Mouse (Mus musculus) cerebellum, adult 8-10 months (tissue): ENCODE data around the gene Maea.

ENCODE experiments used
- DNase-seq: peaks from one replicate; pipeline ENCODE4 v3.0.0; 2022

Maea gene

DNA sequence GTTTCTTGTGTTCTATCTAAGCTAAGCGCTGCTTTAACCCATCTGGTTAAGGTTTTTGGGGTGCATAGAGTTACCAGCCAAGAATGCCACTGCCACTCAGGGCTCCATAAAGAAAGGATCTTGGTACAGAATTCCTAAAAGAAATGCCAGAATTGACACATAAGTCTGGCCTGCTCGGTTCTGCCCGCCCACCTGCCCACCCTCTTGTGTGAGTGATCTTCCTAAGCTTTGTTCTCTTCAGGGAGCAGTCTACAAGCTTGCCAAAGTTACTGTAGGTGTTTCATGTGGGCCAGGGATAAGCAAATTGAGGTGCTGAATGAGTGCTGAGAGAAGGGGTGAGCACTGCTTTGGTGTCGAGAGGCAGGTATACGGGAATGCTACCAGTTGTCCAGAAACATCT, 28.0 kb downstream of the Maea start:
- DNase-seq: no peak

DNA sequence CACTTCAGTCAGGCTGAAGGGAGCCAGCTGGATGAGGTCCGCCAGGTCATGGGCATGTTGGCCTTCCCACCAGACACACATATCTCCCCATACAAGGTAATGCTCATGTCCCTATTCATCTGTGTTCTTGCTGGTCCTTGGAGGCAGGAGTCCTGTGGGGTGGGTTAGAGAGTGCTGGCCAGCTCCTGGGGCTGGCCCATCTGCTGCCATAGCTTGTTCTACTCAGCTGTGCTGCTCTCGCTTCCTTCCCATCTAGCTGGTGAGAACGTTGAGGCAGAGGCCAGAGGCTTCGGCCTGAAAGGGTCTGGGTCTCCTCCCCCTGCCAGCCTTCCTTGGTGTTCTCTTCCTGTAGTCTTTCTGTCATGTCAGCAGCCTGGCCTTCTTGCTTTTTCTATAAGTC, 33.3 kb downstream of the Maea start:
- DNase-seq: no peak

DNA sequence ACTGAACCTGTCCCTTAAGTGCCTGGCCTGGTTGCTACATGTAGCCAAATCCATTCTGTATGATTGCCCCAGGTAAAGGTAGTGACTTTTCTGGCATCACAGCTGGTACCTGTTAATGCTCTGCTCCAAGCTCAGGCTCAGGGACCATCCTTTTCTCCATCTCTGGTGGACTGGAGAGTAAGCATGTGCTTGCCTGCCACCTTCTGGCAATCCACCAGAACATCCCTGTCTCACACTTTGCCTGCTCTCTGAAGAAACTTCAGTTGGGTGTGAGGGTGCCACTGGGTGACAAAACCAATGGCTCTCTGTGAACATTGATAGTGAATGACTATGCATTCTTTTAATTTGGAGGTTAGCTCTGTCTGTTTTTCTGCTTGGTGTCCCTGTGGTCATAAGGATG, 35.8 kb downstream of the Maea start:
- DNase-seq: no peak

DNA sequence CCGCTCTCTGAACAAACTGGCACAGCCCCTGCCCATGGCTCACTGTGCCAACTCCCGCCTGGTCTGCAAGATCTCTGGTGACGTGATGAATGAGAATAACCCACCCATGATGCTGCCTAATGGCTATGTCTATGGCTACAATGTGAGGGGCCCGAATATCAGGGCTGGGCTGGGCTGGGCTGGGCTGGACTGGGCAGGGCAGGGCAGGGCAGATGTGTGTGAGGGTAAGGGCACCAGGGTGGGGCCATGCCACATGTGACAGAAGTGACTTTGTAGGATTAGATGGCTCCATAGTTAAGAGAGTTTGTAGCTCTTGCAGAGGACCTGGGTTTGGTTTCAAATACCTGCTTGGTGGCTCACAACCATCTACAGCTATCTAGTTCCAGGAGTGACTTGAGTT, 36.4 kb downstream of the Maea start:
- no peak for DNase-seq

DNA sequence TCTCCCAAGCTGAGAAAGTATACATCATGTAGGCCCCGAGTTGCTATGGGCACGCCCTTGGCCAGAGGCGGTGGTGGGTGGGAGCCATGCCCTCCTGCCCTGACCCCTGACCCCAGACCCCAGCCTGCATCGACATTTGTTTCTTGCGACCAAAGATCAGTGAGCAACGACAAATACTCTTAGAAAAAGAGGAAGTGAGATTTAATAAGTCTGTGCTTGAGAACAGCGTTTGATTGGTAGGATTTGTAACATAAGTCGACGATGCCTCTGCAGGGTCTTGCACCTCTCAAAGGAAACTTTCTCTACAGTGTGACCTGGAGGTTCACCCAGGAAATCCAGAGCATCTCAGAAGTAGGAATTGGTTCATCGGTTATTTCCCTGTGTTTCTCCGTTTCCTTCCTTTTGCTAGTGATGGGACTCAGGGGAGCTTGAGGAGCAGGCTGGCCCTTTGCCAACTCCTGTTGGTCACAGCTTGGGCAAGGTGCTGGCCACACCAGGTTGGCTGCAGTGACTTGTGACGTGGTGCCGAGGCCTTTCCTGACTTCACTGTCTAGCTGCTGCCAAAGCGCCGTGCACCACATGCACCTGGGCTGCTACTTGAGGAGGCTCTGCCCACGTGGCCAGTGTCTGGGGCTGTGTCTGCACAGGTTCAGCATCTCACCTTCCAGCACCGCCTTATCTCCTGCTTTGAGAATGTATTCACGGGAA, 37.2 kb downstream of the Maea start:
- peak; percentile 25 for DNase-seq

DNA sequence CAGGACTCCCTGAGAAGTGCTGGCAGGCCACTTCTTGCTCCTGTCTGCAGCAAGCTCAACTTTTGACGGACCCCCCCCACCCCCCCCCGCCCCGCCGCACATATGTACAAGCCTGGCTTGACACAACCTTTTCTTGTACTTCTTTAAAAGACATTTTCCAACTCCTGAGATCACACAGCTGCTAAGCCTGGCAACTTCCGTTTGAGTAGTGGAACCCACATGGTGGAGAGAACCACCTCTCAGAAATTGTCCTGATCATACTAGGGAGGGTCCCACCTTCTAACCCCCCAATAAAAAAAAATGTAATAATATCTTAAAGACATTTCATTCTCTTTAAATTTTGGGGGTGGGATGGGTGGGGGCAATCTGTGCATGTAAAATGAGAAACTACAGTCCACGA, 41.9 kb downstream of the Maea start:
- no peak for DNase-seq

DNA sequence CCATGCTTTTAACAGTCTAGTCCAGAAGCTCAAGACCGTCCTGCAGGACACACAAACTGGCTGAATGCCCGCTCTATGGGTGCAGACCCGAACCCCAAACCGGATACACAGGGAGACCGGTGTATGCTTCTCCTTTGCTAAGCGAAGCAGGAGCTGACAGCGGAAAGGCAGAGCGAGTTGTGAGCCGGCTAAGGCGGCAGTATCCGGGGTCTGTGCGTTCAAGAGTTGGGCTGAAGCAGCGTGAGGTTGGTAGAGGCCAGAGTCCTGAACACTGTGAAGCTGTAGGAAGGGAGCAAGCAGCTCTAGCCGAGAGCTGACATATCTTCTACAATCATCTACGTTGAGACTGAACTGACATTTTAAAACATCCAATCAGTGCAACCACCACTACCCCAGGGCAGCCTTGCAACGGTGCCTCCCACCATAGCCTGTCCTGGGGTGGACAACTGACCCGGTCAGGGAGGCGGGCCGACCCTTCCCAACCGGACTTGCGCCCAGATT, 42.5 kb downstream of the Maea start:
- no peak for DNase-seq

DNA sequence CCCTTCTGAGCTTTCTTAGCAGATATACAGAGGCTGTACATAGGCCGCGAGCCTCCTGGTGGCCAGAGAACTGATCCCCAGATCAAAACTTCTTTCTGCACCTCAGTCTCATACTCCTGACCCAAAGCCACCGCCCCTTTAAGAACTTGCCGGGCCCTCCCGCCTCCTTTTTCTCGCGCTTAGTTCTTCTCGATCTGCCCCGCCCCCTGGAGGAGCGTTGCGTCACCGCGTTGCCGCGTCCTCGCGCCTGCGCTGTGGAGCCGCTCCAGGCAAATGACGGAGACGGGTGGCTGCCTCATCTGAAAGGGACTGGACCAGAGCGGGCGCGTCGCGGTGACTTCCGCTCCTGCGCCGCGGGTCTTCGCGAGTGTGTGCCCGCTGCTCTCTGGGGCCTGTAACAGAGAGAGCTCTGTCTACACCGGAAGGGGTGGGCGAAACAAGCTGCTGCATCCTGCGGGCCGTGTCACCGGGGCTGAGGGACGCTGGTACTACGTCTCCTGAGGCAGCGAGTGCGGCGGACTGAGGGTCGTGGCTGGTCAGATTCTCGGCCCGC, 43.1 kb downstream of the Maea start, which contains the start of gene Uvssa:
Gene Uvssa, plus strand, starts transcription at position 248 of the 553 bp plus-strand sequence.
- DNase-seq: peak; percentile 99

DNA sequence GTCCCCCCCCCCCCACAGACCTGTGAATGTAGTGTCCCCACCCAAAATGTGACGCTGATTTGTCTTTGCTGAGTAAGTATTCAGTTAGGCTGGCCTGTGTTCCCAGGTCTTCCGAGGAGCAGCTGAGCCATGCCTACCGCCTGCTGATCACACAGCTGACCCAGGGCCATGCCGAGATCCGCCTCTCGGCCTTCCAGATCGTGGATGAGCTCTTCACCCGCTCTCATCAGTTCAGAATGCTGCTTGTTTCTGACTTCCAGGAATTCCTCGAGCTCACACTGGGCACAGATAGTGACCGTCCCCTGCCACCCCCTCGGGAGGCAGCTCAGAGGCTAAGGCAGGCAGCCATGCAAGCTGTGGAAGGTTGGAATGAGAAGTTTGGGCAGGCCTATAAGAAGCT, 52.2 kb downstream of the Maea start:
- DNase-seq: peak; percentile 20

DNA sequence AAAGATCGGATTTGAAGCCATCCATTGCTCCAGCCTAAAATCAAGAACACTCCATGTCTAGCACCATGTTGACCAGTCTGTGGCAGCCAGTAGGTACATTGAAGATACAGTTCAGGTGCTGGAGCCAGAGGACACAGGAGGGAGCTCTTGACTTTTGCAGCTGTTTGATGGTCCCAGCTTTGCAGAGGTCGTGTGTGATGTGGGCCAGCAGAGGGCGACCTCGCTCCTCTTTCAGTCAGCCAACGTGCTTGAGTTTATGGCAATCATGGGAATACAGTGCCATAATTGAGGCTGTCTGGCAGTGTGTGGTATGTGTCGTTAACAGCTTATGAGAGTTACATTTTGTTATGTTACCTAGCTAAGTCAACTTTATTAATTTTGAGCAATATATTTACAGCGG, 58.5 kb downstream of the Maea start:
- peak; percentile 59 for DNase-seq

DNA sequence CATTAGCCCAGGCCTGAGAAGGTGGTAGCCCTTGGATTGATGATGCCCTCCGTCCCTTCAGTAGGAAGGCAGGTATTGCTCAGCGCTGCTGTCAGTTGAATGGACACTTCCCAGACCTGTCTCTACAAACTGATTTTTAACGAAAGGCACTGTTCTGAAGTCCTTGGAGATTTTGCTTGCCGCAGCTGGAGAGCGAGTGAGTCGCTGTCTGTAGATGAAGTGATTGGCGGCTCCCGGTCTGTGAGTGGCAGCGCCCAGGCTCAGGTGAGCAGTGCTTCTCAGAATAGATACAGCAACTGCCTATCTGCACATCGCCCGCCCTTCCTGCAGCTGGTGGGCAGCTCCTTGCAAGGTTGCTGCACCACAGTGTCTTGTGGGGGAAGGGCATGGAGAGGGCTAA, 60.4 kb downstream of the Maea start:
- no peak for DNase-seq

DNA sequence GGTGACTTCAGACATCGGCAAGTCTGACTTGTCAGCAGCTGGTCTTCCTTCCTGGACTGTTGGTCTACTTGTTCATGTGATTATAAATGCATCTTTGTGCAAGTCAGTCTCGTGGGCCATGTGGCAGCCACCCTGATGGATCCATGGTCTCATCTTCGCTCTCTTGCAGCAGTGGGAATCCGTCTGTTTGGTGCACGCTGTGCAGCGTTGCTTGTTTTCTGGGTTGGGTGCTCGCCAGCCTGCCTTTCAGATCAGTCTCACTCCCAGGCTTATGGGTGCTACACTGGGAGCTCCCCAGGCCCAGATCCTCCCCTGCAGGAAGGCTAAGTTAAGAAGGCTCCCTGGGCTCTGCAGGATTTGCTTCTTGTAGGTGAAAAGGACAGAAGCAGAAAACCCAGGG, 61.5 kb downstream of the Maea start:
- no peak for DNase-seq

DNA sequence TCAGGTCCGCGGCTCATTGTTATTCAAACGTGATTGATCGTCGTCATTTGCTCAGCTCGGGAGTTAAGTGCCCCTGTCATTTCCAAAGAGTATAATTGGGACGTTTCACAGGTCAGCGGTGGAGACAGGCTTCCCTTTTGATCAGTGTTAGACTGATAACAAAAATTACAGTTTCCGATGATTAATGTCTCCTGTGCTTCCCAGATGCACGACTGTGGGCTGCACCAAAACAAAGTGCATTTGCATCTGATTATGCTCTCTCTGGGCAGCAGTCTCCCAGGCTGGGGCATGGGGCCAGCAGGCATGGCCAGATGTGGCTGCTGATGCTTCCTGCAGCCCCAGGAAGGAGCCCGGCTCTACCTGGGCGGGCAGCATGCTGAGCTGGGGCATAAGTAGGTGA, 65.5 kb downstream of the Maea start:
- DNase-seq: no peak

DNA sequence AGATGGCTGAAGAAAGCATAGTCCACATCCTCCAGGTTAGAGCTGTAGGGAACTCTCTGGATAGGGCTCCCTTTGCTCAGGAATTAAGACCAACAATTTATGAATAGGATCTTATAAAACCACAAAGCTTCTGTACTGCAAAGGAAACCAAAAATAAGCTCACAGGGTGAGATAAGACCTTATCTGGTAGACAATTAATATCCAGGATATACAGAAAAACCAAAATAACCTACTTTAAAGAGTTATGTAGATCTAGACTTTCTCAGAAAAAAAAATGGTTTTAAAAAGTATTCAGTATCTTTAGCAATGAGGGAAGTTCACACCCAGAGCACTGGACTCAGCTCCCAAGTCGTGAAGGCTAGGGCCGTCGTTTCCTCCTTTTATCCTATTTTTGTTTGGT, 85.0 kb downstream of the Maea start:
- DNase-seq: no peak
